Mouse (Mus musculus) urinary bladder, adult 2 months (tissue): ENCODE results near the gene Cnot9. TPM values are rescaled to one million over a fixed set of nuclear protein-coding genes. Genes with fewer than 3 reads are reported as not detected.

ENCODE experiments used
- polyA plus RNA-seq: library from polyadenylated mRNA; depleted of rRNA; stranded (reverse); fragments of >200 nt; gene quantifications from 2 replicates; pipeline ENCODE4 v1.2.3, GENCODE M21; 2012; rRNA removed

Gene Cnot9
- polyA plus RNA-seq, 1 experiment: 24.0 TPM

Other genes starting within 250 kb of the Cnot9 start
- gene Gpbar1, start 227.5 kb upstream of the Cnot9 start, polyA plus RNA-seq: 1.6 TPM in 2 replicates
- gene Aamp, start 221.3 kb upstream of the Cnot9 start, polyA plus RNA-seq: 131 and 137 TPM in 2 replicates
- gene Pnkd, start 221.1 kb upstream of the Cnot9 start, polyA plus RNA-seq: 60.6 and 61.9 TPM in 2 replicates
- 91.2 and 120 TPM in 2 replicates for gene Tmbim1, start 200.4 kb upstream of the Cnot9 start, polyA plus RNA-seq
- 2.7 and 2.9 TPM in 2 replicates for gene Catip, start 143.9 kb upstream of the Cnot9 start, polyA plus RNA-seq
- gene Slc11a1, start 130.9 kb upstream of the Cnot9 start, polyA plus RNA-seq: 13.2 and 16.5 TPM in 2 replicates
- gene Ctdsp1, start 114.5 kb upstream of the Cnot9 start, polyA plus RNA-seq: 93.7 and 117 TPM in 2 replicates
- gene Vil1, start 96.7 kb upstream of the Cnot9 start, polyA plus RNA-seq: 0.07 and 0.10 TPM in 2 replicates
- 0.30 and 0.47 TPM in 2 replicates for gene Plcd4, start 36.8 kb downstream of the Cnot9 start, polyA plus RNA-seq
- 5.8 and 6.5 TPM in 2 replicates for gene Usp37, start 38.2 kb downstream of the Cnot9 start, polyA plus RNA-seq
- 9.5 and 11.2 TPM in 2 replicates for gene Zfp142, start 82.2 kb downstream of the Cnot9 start, polyA plus RNA-seq
- 19.5 and 21.9 TPM in 2 replicates for gene Bcs1l, start 82.2 kb downstream of the Cnot9 start, polyA plus RNA-seq
- 64.5 and 82.9 TPM in 2 replicates for gene Rnf25, start 95.3 kb downstream of the Cnot9 start, polyA plus RNA-seq
- 1.8 and 2.1 TPM in 2 replicates for gene Stk36, start 95.4 kb downstream of the Cnot9 start, polyA plus RNA-seq
- gene Ttll4, start 155.7 kb downstream of the Cnot9 start, polyA plus RNA-seq: 13.8 and 15.7 TPM in 2 replicates
- gene Cyp27a1, start 207.5 kb downstream of the Cnot9 start, polyA plus RNA-seq: 67.0 and 71.9 TPM in 2 replicates
- gene Prkag3, start 243.2 kb downstream of the Cnot9 start, polyA plus RNA-seq: 0.63 and 0.76 TPM in 2 replicates